Mouse (Mus musculus): Measurements from ENCODE around the gene Otud4. TPM values are rescaled to one million over a fixed set of nuclear protein-coding genes. Genes with fewer than 3 reads are reported as not detected.
"Not testable (repeated sequence)": the region's sequence is repeated elsewhere in the genome, so short reads cannot be mapped to it uniquely, and the experiment has no call there.

Otud4 gene
- polyA plus RNA-seq, 1 experiment from 2014 or later, result 11.8 TPM

DNA sequence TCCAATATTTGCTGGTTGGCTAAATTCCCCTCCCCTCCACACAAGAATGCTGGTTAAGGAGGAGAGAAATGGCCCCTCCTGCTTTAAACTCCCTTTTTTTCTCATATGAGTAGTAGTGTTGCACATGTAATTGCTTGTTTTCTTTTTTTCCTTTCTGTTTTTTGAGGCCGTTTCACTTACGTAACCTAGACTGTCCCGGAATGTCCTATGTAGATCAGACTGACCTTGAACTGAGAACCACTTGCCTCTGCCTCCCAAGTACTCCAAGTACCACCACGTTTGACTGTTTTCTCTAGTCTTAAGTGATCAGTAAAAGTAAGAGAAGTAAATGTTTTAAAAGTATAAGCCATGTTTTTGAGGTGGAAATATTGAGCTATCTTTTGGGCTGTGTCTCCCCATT is 14.3 kb downstream of the Otud4 start:
- Histone ChIP-seq H3K4me1 (ENCODE audit: control insufficient read depth, insufficient read depth, low read length) (0 out of 2 replicates have a peak, but pooled peaks cover 3% of the 10 kb centered on the region), H3K27me3 (ENCODE audit: control insufficient read depth, insufficient read depth, low read length) (no peaks in the 10 kb centered on the region), H3K27ac (ENCODE audit: low read length) (no peak overlapping the region), H3K9me3 (replicated peaks; ENCODE audit: control insufficient read depth, low read length) (no peaks in the 10 kb centered on the region), H3K36me3 (ENCODE audit: control insufficient read depth, insufficient read depth) (peaks cover 26% of the 10 kb centered on the region), H3K9ac (ENCODE audit: low read length) (no peak overlapping the region), H3K4me3 (ENCODE audit: low read length) (no peak overlapping the region), H3K4me2 (ENCODE audit: low read depth, low read length) (no peak overlapping the region)
- ATAC-seq (replicated peaks; ENCODE audit: extremely low read depth, insufficient read depth, low FRiP score), result no peak
- 66% methylated on average over 4 of the region's 4 CpGs for WGBS

DNA sequence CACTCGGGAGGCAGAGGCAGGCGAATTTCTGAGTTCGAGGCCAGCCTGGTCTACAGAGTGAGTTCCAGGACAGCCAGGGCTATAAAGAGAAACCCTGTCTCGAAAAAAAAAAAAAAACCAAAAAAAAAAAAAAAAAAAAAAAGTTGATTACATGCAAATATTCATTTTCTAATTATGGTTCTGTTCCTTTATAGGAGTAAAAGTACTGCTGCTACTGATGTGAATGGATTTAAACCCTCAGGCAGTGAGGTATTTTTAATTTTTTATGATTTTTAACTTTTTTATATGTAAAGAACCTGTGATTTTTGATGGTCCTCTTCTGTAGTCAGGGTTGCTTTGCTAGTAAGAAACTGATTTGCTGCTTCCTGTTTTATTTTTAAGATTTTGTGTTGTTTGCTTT is 19.3 kb downstream of the Otud4 start:
- not testable (repeated sequence) for ATAC-seq (replicated peaks; ENCODE audit: extremely low read depth, insufficient read depth, low FRiP score); H3K9ac ChIP-seq (ENCODE audit: low read length); H3K9me3 ChIP-seq (replicated peaks; ENCODE audit: control insufficient read depth, low read length); H3K27me3 ChIP-seq (ENCODE audit: control insufficient read depth, insufficient read depth, low read length); H3K4me2 ChIP-seq (ENCODE audit: low read depth, low read length); H3K4me1 ChIP-seq (ENCODE audit: control insufficient read depth, insufficient read depth, low read length); H3K27ac ChIP-seq (ENCODE audit: low read length); H3K4me3 ChIP-seq (ENCODE audit: low read length)
- WGBS, result 86% methylated on average over 4 of the region's 4 CpGs
- peaks cover 42% of the 10 kb centered on the region for H3K36me3 ChIP-seq (ENCODE audit: control insufficient read depth, insufficient read depth)

- no peak overlapping the region for H3K27ac ChIP-seq (ENCODE audit: low read length)
- no peak for ATAC-seq (replicated peaks; ENCODE audit: extremely low read depth, insufficient read depth, low FRiP score)
- WGBS, result 86% methylated on average over 4 of the region's 4 CpGs
These were observed 37.0 kb downstream of the Otud4 start for GRCm38 (mm10) chr8:79676461-79676860.

GRCm38 (mm10) chr8:79679005-79679404 is 39.6 kb downstream of the Otud4 start:
- Histone ChIP-seq H3K4me2 (ENCODE audit: low read depth, low read length) (no peak overlapping the region), H3K9me3 (replicated peaks; ENCODE audit: control insufficient read depth, low read length) (no peaks in the 10 kb centered on the region), H3K27me3 (ENCODE audit: control insufficient read depth, insufficient read depth, low read length) (no peaks in the 10 kb centered on the region), H3K36me3 (ENCODE audit: control insufficient read depth, insufficient read depth) (peaks cover 7% of the 10 kb centered on the region), H3K27ac (ENCODE audit: low read length) (no peak overlapping the region), H3K4me1 (ENCODE audit: control insufficient read depth, insufficient read depth, low read length) (peaks cover 4% of the 10 kb centered on the region), H3K4me3 (ENCODE audit: low read length) (no peak overlapping the region), H3K9ac (ENCODE audit: low read length) (no peak overlapping the region)
- no peak for ATAC-seq (replicated peaks; ENCODE audit: extremely low read depth, insufficient read depth, low FRiP score)
- 57% methylated on average over 5 of the region's 5 CpGs for WGBS

More at GRCm38 (mm10) chr8:79676461-79676860, 37.0 kb downstream of the Otud4 start:
- no peaks in the 10 kb centered on the region for H3K27me3 ChIP-seq (ENCODE audit: control insufficient read depth, insufficient read depth, low read length)
- no peaks in the 10 kb centered on the region for H3K9me3 ChIP-seq (replicated peaks; ENCODE audit: control insufficient read depth, low read length)
- peaks cover 25% of the 10 kb centered on the region for H3K36me3 ChIP-seq (ENCODE audit: control insufficient read depth, insufficient read depth)
- peaks cover 4% of the 10 kb centered on the region for H3K4me1 ChIP-seq (ENCODE audit: control insufficient read depth, insufficient read depth, low read length)
- no peak overlapping the region for H3K4me3 ChIP-seq (ENCODE audit: low read length)
- H3K4me2 ChIP-seq (ENCODE audit: low read depth, low read length), result no peak overlapping the region
- H3K9ac ChIP-seq (ENCODE audit: low read length), result no peak overlapping the region

DNA sequence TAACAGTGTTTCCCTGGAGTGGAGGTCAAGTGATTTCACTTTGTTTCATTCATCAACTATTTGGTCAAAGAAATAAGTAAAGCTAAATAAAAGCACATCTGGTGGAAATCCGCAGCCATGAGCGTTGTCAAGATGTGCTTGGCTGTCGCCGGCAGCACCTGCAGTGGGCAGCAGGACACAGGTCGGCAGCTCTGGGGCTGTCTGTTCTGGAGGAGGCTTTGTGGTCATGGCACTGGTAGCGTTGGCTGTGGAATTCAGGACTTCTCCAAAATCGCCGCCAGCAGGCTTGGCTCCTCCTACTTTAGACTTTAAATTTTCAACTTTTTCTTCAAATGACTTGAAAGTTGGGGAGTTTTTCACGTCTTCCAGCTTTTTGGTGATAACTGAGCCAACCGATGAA is 40.7 kb downstream of the Otud4 start:
- H3K4me1 ChIP-seq (ENCODE audit: control insufficient read depth, insufficient read depth, low read length); H3K27me3 ChIP-seq (ENCODE audit: control insufficient read depth, insufficient read depth, low read length); H3K27ac ChIP-seq (ENCODE audit: low read length); ATAC-seq (replicated peaks; ENCODE audit: extremely low read depth, insufficient read depth, low FRiP score); H3K9me3 ChIP-seq (replicated peaks; ENCODE audit: control insufficient read depth, low read length): not testable (repeated sequence)
- WGBS, result 36% methylated on average over 10 of the region's 10 CpGs
- Histone ChIP-seq H3K9ac (ENCODE audit: low read length) (peak overlapping the region; percentile 57), H3K4me3 (ENCODE audit: low read length) (peak overlapping the region; percentile 54), H3K36me3 (ENCODE audit: control insufficient read depth, insufficient read depth) (peaks cover 12% of the 10 kb centered on the region), H3K4me2 (ENCODE audit: low read depth, low read length) (peak overlapping the region; percentile 63)

GRCm38 (mm10) chr8:79680555-79680954 is 41.1 kb downstream of the Otud4 start:
- H3K4me1 ChIP-seq (ENCODE audit: control insufficient read depth, insufficient read depth, low read length), result peaks cover 4% of the 10 kb centered on the region
- no peaks in the 10 kb centered on the region for H3K9me3 ChIP-seq (replicated peaks; ENCODE audit: control insufficient read depth, low read length)
- peak overlapping the region; percentile 54 for H3K4me3 ChIP-seq (ENCODE audit: low read length)
- H3K27ac ChIP-seq (ENCODE audit: low read length), result no peak overlapping the region
- WGBS, result 2% methylated on average over 34 of the region's 34 CpGs
- H3K4me2 ChIP-seq (ENCODE audit: low read depth, low read length), result peak overlapping the region; percentile 63
- peaks cover 13% of the 10 kb centered on the region for H3K36me3 ChIP-seq (ENCODE audit: control insufficient read depth, insufficient read depth)
- peak overlapping the region; percentile 57 for H3K9ac ChIP-seq (ENCODE audit: low read length)
- peak; percentile 67 for ATAC-seq (replicated peaks; ENCODE audit: extremely low read depth, insufficient read depth, low FRiP score)
- no peaks in the 10 kb centered on the region for H3K27me3 ChIP-seq (ENCODE audit: control insufficient read depth, insufficient read depth, low read length)

DNA sequence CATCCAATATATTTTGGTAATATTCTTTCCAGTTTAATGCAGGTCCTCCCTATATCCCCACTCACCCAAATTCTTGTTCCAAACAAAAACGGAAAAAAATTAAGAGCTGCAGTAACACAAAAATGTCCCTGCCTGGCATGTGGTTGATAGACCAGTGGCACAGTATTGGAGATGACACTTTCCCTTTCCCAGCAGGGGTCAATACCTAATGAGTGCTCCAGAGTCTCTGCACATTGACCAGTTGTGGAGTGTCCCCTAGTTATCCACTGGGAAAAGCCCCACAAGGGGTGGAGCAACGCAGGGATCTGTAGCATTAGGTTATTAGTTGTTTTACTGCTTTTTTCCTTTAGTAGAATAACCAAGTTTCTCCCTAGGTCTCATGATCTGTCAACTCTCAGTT is 41.5 kb downstream of the Otud4 start:
- 0 out of 2 replicates have a peak, but pooled peaks have one; percentile 14 for ATAC-seq (replicated peaks; ENCODE audit: extremely low read depth, insufficient read depth, low FRiP score)
- Histone ChIP-seq H3K4me1 (ENCODE audit: control insufficient read depth, insufficient read depth, low read length) (peaks cover 4% of the 10 kb centered on the region), H3K27me3 (ENCODE audit: control insufficient read depth, insufficient read depth, low read length) (no peaks in the 10 kb centered on the region), H3K9me3 (replicated peaks; ENCODE audit: control insufficient read depth, low read length) (no peaks in the 10 kb centered on the region), H3K27ac (ENCODE audit: low read length) (no peak overlapping the region), H3K36me3 (ENCODE audit: control insufficient read depth, insufficient read depth) (peaks cover 17% of the 10 kb centered on the region), H3K4me2 (ENCODE audit: low read depth, low read length) (peak overlapping the region; percentile 63), H3K4me3 (ENCODE audit: low read length) (peak overlapping the region; percentile 54), H3K9ac (ENCODE audit: low read length) (peak overlapping the region; percentile 57)
- 33% methylated on average over 2 of the region's 2 CpGs for WGBS

DNA sequence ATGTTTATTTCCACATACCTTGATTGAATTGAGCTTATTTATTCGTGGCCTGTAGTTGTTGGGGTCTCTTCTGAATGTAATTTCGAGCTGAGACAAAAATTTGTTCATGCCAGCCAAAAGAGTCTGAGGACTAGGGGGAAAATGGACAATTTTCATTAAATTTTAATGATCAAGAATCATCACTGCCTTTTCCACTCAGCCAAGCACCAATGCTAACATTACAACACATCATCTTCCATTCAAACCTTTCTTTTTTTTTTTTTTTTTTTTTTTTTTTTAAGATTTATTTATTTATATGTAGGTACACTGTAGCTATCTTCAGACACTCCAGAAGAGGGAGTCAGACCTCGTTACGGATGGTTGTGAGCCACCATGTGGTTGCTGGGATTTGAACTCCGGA is 46.5 kb downstream of the Otud4 start:
- not testable (repeated sequence) for H3K9ac ChIP-seq (ENCODE audit: low read length); ATAC-seq (replicated peaks; ENCODE audit: extremely low read depth, insufficient read depth, low FRiP score); H3K27me3 ChIP-seq (ENCODE audit: control insufficient read depth, insufficient read depth, low read length); H3K4me1 ChIP-seq (ENCODE audit: control insufficient read depth, insufficient read depth, low read length); H3K4me2 ChIP-seq (ENCODE audit: low read depth, low read length); H3K27ac ChIP-seq (ENCODE audit: low read length); H3K4me3 ChIP-seq (ENCODE audit: low read length); H3K9me3 ChIP-seq (replicated peaks; ENCODE audit: control insufficient read depth, low read length)
- WGBS, result 92% methylated on average over 4 of the region's 5 CpGs
- H3K36me3 ChIP-seq (ENCODE audit: control insufficient read depth, insufficient read depth), result peaks cover 45% of the 10 kb centered on the region

- Histone ChIP-seq H3K27me3 (ENCODE audit: control insufficient read depth, insufficient read depth, low read length) (no peaks in the 10 kb centered on the region), H3K9ac (ENCODE audit: low read length) (no peak overlapping the region), H3K36me3 (ENCODE audit: control insufficient read depth, insufficient read depth) (peaks cover 45% of the 10 kb centered on the region), H3K4me2 (ENCODE audit: low read depth, low read length) (no peak overlapping the region), H3K4me3 (ENCODE audit: low read length) (no peak overlapping the region), H3K4me1 (ENCODE audit: control insufficient read depth, insufficient read depth, low read length) (no peaks in the 10 kb centered on the region), H3K27ac (ENCODE audit: low read length) (no peak overlapping the region), H3K9me3 (replicated peaks; ENCODE audit: control insufficient read depth, low read length) (no peaks in the 10 kb centered on the region)
- WGBS, result 81% methylated on average over 2 of the region's 2 CpGs
- ATAC-seq (replicated peaks; ENCODE audit: extremely low read depth, insufficient read depth, low FRiP score), result no peak
These were observed 53.1 kb downstream of the Otud4 start for GRCm38 (mm10) chr8:79692531-79692930.

All from heart, embryonic 16.5 days (tissue).